Mouse (Mus musculus): ENCODE measurements around the gene Gbe1. TPM values are rescaled to one million over a fixed set of nuclear protein-coding genes. Genes with fewer than 3 reads are reported as not detected.

Gbe1 gene
- polyA plus RNA-seq, 1 experiment from 2014 or later, result 66.0 TPM

GRCm38 (mm10) chr16:70320612-70321280 is 7.0 kb downstream of the Gbe1 start:
- Histone ChIP-seq H3K9ac (ENCODE audit: low read length) (peak overlapping the region; percentile 39), H3K4me1 (ENCODE audit: control insufficient read depth in 2 of 2, insufficient read depth in 2 of 2, low read length in 2 of 2) (0 out of 4 replicates have a peak, but pooled peaks cover 0 to 2% of the 10 kb centered on the region in 2 experiments), H3K9me3 (ENCODE audit: control insufficient read depth, low read length) (no peaks in the 10 kb centered on the region), H3K36me3 (ENCODE audit: control insufficient read depth, insufficient read depth, low read length) (no peaks in the 10 kb centered on the region), H3K4me2 (ENCODE audit: low read length) (peak overlapping the region; percentile 43; the same call in 1 of the 2 replicates), H3K27ac (replicated peaks in 1 of 2; ENCODE audit: control insufficient read depth in 1 of 2, insufficient read depth in 1 of 2, low read depth in 2 of 2, low read length in 2 of 2) (peak overlapping the region; percentile 90 to 92), H3K27me3 (ENCODE audit: control insufficient read depth, insufficient read depth, low read length) (no peaks in the 10 kb centered on the region), H3K4me3 (ENCODE audit: control insufficient read depth in 1 of 2, insufficient read depth in 1 of 2, low read depth in 1 of 2, low read length in 2 of 2) (no peak overlapping the region)
- ATAC-seq (ENCODE audit: insufficient number of reproducible peaks, insufficient read depth, low FRiP score, low read depth), result peak; percentile 86
- 18% methylated on average over 10 of the region's 10 CpGs for WGBS

GRCm38 (mm10) chr16:70326339-70326948 is 12.7 kb downstream of the Gbe1 start:
- no peak overlapping the region for H3K27ac ChIP-seq (replicated peaks in 1 of 2; ENCODE audit: control insufficient read depth in 1 of 2, insufficient read depth in 1 of 2, low read depth in 2 of 2, low read length in 2 of 2)
- no peaks in the 10 kb centered on the region for H3K9me3 ChIP-seq (ENCODE audit: control insufficient read depth, low read length)
- H3K4me2 ChIP-seq (ENCODE audit: low read length), result no peak overlapping the region
- no peaks in the 10 kb centered on the region for H3K36me3 ChIP-seq (ENCODE audit: control insufficient read depth, insufficient read depth, low read length)
- no peak overlapping the region for H3K9ac ChIP-seq (ENCODE audit: low read length)
- no peak overlapping the region for H3K4me3 ChIP-seq (ENCODE audit: control insufficient read depth in 1 of 2, insufficient read depth in 1 of 2, low read depth in 1 of 2, low read length in 2 of 2)
- 81% methylated on average over 9 of the region's 9 CpGs for WGBS
- H3K4me1 ChIP-seq (ENCODE audit: control insufficient read depth in 2 of 2, insufficient read depth in 2 of 2, low read length in 2 of 2), result peaks cover 2 to 8% of the 10 kb centered on the region in 2 experiments; a peak in 3 of 4 replicates
- no peak for ATAC-seq (ENCODE audit: insufficient number of reproducible peaks, insufficient read depth, low FRiP score, low read depth)
- no peaks in the 10 kb centered on the region for H3K27me3 ChIP-seq (ENCODE audit: control insufficient read depth, insufficient read depth, low read length)

GRCm38 (mm10) chr16:70328566-70328965 is 14.8 kb downstream of the Gbe1 start:
- no peak for ATAC-seq (ENCODE audit: insufficient number of reproducible peaks, insufficient read depth, low FRiP score, low read depth)
- no peak overlapping the region for H3K9ac ChIP-seq (ENCODE audit: low read length)
- H3K36me3 ChIP-seq (ENCODE audit: control insufficient read depth, insufficient read depth, low read length), result no peaks in the 10 kb centered on the region
- no peak overlapping the region for H3K4me2 ChIP-seq (ENCODE audit: low read length)
- H3K27me3 ChIP-seq (ENCODE audit: control insufficient read depth, insufficient read depth, low read length), result no peaks in the 10 kb centered on the region
- no peak overlapping the region for H3K4me3 ChIP-seq (ENCODE audit: control insufficient read depth in 1 of 2, insufficient read depth in 1 of 2, low read depth in 1 of 2, low read length in 2 of 2)
- peaks cover 2 to 8% of the 10 kb centered on the region in 2 experiments; a peak in 3 of 4 replicates for H3K4me1 ChIP-seq (ENCODE audit: control insufficient read depth in 2 of 2, insufficient read depth in 2 of 2, low read length in 2 of 2)
- H3K9me3 ChIP-seq (ENCODE audit: control insufficient read depth, low read length), result no peaks in the 10 kb centered on the region
- 85% methylated on average over 6 of the region's 6 CpGs for WGBS
- H3K27ac ChIP-seq (replicated peaks in 1 of 2; ENCODE audit: control insufficient read depth in 1 of 2, insufficient read depth in 1 of 2, low read depth in 2 of 2, low read length in 2 of 2), result peak overlapping the region in 1 of 2 experiments; percentile 47; a peak in 2 of 4 replicates

GRCm38 (mm10) chr16:70329036-70329435 is 15.3 kb downstream of the Gbe1 start:
- Histone ChIP-seq H3K36me3 (ENCODE audit: control insufficient read depth, insufficient read depth, low read length) (no peaks in the 10 kb centered on the region), H3K27ac (replicated peaks in 1 of 2; ENCODE audit: control insufficient read depth in 1 of 2, insufficient read depth in 1 of 2, low read depth in 2 of 2, low read length in 2 of 2) (peak overlapping the region; percentile 5 to 47; a peak in 2 of 4 replicates), H3K9ac (ENCODE audit: low read length) (peak overlapping the region; percentile 42), H3K9me3 (ENCODE audit: control insufficient read depth, low read length) (no peaks in the 10 kb centered on the region), H3K4me2 (ENCODE audit: low read length) (no peak overlapping the region), H3K4me3 (ENCODE audit: control insufficient read depth in 1 of 2, insufficient read depth in 1 of 2, low read depth in 1 of 2, low read length in 2 of 2) (no peak overlapping the region), H3K4me1 (ENCODE audit: control insufficient read depth in 2 of 2, insufficient read depth in 2 of 2, low read length in 2 of 2) (peaks cover 2 to 8% of the 10 kb centered on the region in 2 experiments; a peak in 3 of 4 replicates), H3K27me3 (ENCODE audit: control insufficient read depth, insufficient read depth, low read length) (no peaks in the 10 kb centered on the region)
- ATAC-seq (ENCODE audit: insufficient number of reproducible peaks, insufficient read depth, low FRiP score, low read depth), result no peak
- 74% methylated on average over 10 of the region's 10 CpGs for WGBS

GRCm38 (mm10) chr16:70329471-70329870 is 15.7 kb downstream of the Gbe1 start:
- Histone ChIP-seq H3K9me3 (ENCODE audit: control insufficient read depth, low read length) (no peaks in the 10 kb centered on the region), H3K9ac (ENCODE audit: low read length) (peak overlapping the region; percentile 42; the same call in 1 of the 2 replicates), H3K4me1 (ENCODE audit: control insufficient read depth in 2 of 2, insufficient read depth in 2 of 2, low read length in 2 of 2) (peaks cover 2 to 8% of the 10 kb centered on the region in 2 experiments; a peak in 3 of 4 replicates), H3K36me3 (ENCODE audit: control insufficient read depth, insufficient read depth, low read length) (no peaks in the 10 kb centered on the region), H3K27me3 (ENCODE audit: control insufficient read depth, insufficient read depth, low read length) (no peaks in the 10 kb centered on the region), H3K4me2 (ENCODE audit: low read length) (no peak overlapping the region), H3K27ac (replicated peaks in 1 of 2; ENCODE audit: control insufficient read depth in 1 of 2, insufficient read depth in 1 of 2, low read depth in 2 of 2, low read length in 2 of 2) (peak overlapping the region; percentile 32 to 47; a peak in 1 of 4 replicates), H3K4me3 (ENCODE audit: control insufficient read depth in 1 of 2, insufficient read depth in 1 of 2, low read depth in 1 of 2, low read length in 2 of 2) (no peak overlapping the region)
- ATAC-seq (ENCODE audit: insufficient number of reproducible peaks, insufficient read depth, low FRiP score, low read depth), result no peak
- WGBS, result 53% methylated on average over 6 of the region's 6 CpGs

GRCm38 (mm10) chr16:70330007-70330406 is 16.3 kb downstream of the Gbe1 start:
- H3K4me3 ChIP-seq (ENCODE audit: control insufficient read depth in 1 of 2, insufficient read depth in 1 of 2, low read depth in 1 of 2, low read length in 2 of 2), result no peak overlapping the region
- H3K36me3 ChIP-seq (ENCODE audit: control insufficient read depth, insufficient read depth, low read length), result no peaks in the 10 kb centered on the region
- no peak overlapping the region for H3K4me2 ChIP-seq (ENCODE audit: low read length)
- H3K4me1 ChIP-seq (ENCODE audit: control insufficient read depth in 2 of 2, insufficient read depth in 2 of 2, low read length in 2 of 2), result peaks cover 2 to 8% of the 10 kb centered on the region in 2 experiments; a peak in 3 of 4 replicates
- no peak for ATAC-seq (ENCODE audit: insufficient number of reproducible peaks, insufficient read depth, low FRiP score, low read depth)
- H3K9ac ChIP-seq (ENCODE audit: low read length), result no peak overlapping the region
- no peak overlapping the region for H3K27ac ChIP-seq (replicated peaks in 1 of 2; ENCODE audit: control insufficient read depth in 1 of 2, insufficient read depth in 1 of 2, low read depth in 2 of 2, low read length in 2 of 2)
- H3K27me3 ChIP-seq (ENCODE audit: control insufficient read depth, insufficient read depth, low read length), result no peaks in the 10 kb centered on the region
- H3K9me3 ChIP-seq (ENCODE audit: control insufficient read depth, low read length), result no peaks in the 10 kb centered on the region
- WGBS, result 75% methylated on average over 2 of the region's 2 CpGs

GRCm38 (mm10) chr16:70330626-70331275 is 17.0 kb downstream of the Gbe1 start:
- Histone ChIP-seq H3K4me2 (ENCODE audit: low read length) (no peak overlapping the region), H3K36me3 (ENCODE audit: control insufficient read depth, insufficient read depth, low read length) (no peaks in the 10 kb centered on the region), H3K4me1 (ENCODE audit: control insufficient read depth in 2 of 2, insufficient read depth in 2 of 2, low read length in 2 of 2) (peaks cover 2 to 8% of the 10 kb centered on the region in 2 experiments; a peak in 3 of 4 replicates), H3K27ac (replicated peaks in 1 of 2; ENCODE audit: control insufficient read depth in 1 of 2, insufficient read depth in 1 of 2, low read depth in 2 of 2, low read length in 2 of 2) (no peak overlapping the region), H3K9me3 (ENCODE audit: control insufficient read depth, low read length) (no peaks in the 10 kb centered on the region), H3K27me3 (ENCODE audit: control insufficient read depth, insufficient read depth, low read length) (no peaks in the 10 kb centered on the region), H3K9ac (ENCODE audit: low read length) (no peak overlapping the region), H3K4me3 (ENCODE audit: control insufficient read depth in 1 of 2, insufficient read depth in 1 of 2, low read depth in 1 of 2, low read length in 2 of 2) (no peak overlapping the region)
- WGBS, result 92% methylated on average over 10 of the region's 10 CpGs
- no peak for ATAC-seq (ENCODE audit: insufficient number of reproducible peaks, insufficient read depth, low FRiP score, low read depth)
